ENCODE assay signal across 8 mouse cellular contexts in genomic region chr5:131643176-131644174, GRCm38 (mm10).
DNase-seq lines count a peak whose midpoint lies in the region; ATAC-seq lines count a peak whose summit lies in the region.

No protein-coding gene starts in this region.

- H3K27ac ChIP-seq in forebrain, embryonic 15.5 days (replicated peaks) = peak overlapping the region; percentile 72
- H3K27ac ChIP-seq in hindbrain, embryonic 16.5 days (ENCODE audit: low read depth, low read length) = peak overlapping the region; percentile 54
- H3K27ac ChIP-seq in neural tube, embryonic 13.5 days (replicated peaks) = peak overlapping the region; percentile 80
- no peak overlapping the region for H3K27ac ChIP-seq in intestine, embryonic 15.5 days

- peak; percentile 60 to 61 for DNase-seq in cerebellum, postnatal 14 days
- peak; percentile 38 to 61 for DNase-seq in left cerebral cortex, adult 18-20 months (ENCODE audit: low spot score in 2 of 2)
- no peak for DNase-seq in thymus, adult 18-20 months
- DNase-seq in testis, postnatal 14 days (ENCODE audit: low spot score) = no peak

- H3K36me3 ChIP-seq in forebrain, embryonic 15.5 days = no peaks in the 10 kb centered on the region
- no peaks in the 10 kb centered on the region for H3K36me3 ChIP-seq in hindbrain, embryonic 16.5 days (ENCODE audit: control insufficient read depth, insufficient read depth, low read length)
- H3K36me3 ChIP-seq in neural tube, embryonic 13.5 days = no peaks in the 10 kb centered on the region
- H3K36me3 ChIP-seq in intestine, embryonic 15.5 days = no peaks in the 10 kb centered on the region

- peak; percentile 83 for ATAC-seq in forebrain, embryonic 15.5 days (replicated peaks)
- ATAC-seq in hindbrain, embryonic 16.5 days = peak; percentile 87
- peak; percentile 80 for ATAC-seq in neural tube, embryonic 13.5 days (ENCODE audit: low read depth)
- no peak for ATAC-seq in intestine, embryonic 15.5 days

- H3K4me2 ChIP-seq in forebrain, embryonic 15.5 days (replicated peaks) = no peak overlapping the region
- no peak overlapping the region for H3K4me2 ChIP-seq in hindbrain, embryonic 16.5 days (ENCODE audit: low read length)
- H3K4me2 ChIP-seq in neural tube, embryonic 13.5 days = peak overlapping the region; percentile 11
- H3K4me2 ChIP-seq in intestine, embryonic 15.5 days (replicated peaks) = no peak overlapping the region

- no peaks in the 10 kb centered on the region for H3K27me3 ChIP-seq in forebrain, embryonic 15.5 days
- no peaks in the 10 kb centered on the region for H3K27me3 ChIP-seq in hindbrain, embryonic 16.5 days (replicated peaks; ENCODE audit: control insufficient read depth, insufficient read depth, low read length)
- H3K27me3 ChIP-seq in neural tube, embryonic 13.5 days = no peaks in the 10 kb centered on the region
- H3K27me3 ChIP-seq in intestine, embryonic 15.5 days (replicated peaks) = no peaks in the 10 kb centered on the region

- peaks cover 67% of the 10 kb centered on the region for H3K4me1 ChIP-seq in forebrain, embryonic 15.5 days
- peaks cover 48% of the 10 kb centered on the region for H3K4me1 ChIP-seq in hindbrain, embryonic 16.5 days (ENCODE audit: control insufficient read depth, insufficient read depth, low read depth, low read length)
- H3K4me1 ChIP-seq in neural tube, embryonic 13.5 days (replicated peaks) = peaks cover 75% of the 10 kb centered on the region
- H3K4me1 ChIP-seq in intestine, embryonic 15.5 days (replicated peaks) = 0 out of 2 replicates have a peak, but pooled peaks cover 2% of the 10 kb centered on the region

- 14% methylated on average over 23 of the region's 23 CpGs for WGBS in forebrain, embryonic 15.5 days
- 20% methylated on average over 23 of the region's 23 CpGs for WGBS in hindbrain, embryonic 16.5 days
- 18% methylated on average over 23 of the region's 23 CpGs for WGBS in neural tube, embryonic 13.5 days
- WGBS in intestine, embryonic 15.5 days = 82% methylated on average over 23 of the region's 23 CpGs

- H3K4me3 ChIP-seq in forebrain, embryonic 15.5 days = no peak overlapping the region
- no peak overlapping the region for H3K4me3 ChIP-seq in hindbrain, embryonic 16.5 days (ENCODE audit: low read length)
- no peak overlapping the region for H3K4me3 ChIP-seq in neural tube, embryonic 13.5 days
- no peak overlapping the region for H3K4me3 ChIP-seq in intestine, embryonic 15.5 days (replicated peaks)

- no peaks in the 10 kb centered on the region for H3K9me3 ChIP-seq in forebrain, embryonic 15.5 days
- no peaks in the 10 kb centered on the region for H3K9me3 ChIP-seq in hindbrain, embryonic 16.5 days (ENCODE audit: control insufficient read depth, low read length)
- H3K9me3 ChIP-seq in neural tube, embryonic 13.5 days = no peaks in the 10 kb centered on the region
- no peaks in the 10 kb centered on the region for H3K9me3 ChIP-seq in intestine, embryonic 15.5 days

- H3K9ac ChIP-seq in forebrain, embryonic 15.5 days (replicated peaks) = no peak overlapping the region
- H3K9ac ChIP-seq in hindbrain, embryonic 16.5 days (ENCODE audit: low read depth, low read length) = no peak overlapping the region
- H3K9ac ChIP-seq in neural tube, embryonic 13.5 days = no peak overlapping the region
- H3K9ac ChIP-seq in intestine, embryonic 15.5 days = no peak overlapping the region

Comparison
In these comparisons a context has a peak if more than half of its experiments do, and no peak if none do; other contexts are left out.
1. DNase-seq: peak in cerebellum, postnatal 14 days (2 of 2) and left cerebral cortex, adult 18-20 months (2 of 2); none in thymus, adult 18-20 months (0 of 2) and testis, postnatal 14 days (single experiment).